Mouse (Mus musculus): ENCODE measurements around the gene Cacna1b. TPM values are rescaled to one million over a fixed set of nuclear protein-coding genes. Genes with fewer than 3 reads are reported as not detected.

Cacna1b gene
- polyA plus RNA-seq, 1 experiment from 2014 or later = 3.3 TPM

DNA sequence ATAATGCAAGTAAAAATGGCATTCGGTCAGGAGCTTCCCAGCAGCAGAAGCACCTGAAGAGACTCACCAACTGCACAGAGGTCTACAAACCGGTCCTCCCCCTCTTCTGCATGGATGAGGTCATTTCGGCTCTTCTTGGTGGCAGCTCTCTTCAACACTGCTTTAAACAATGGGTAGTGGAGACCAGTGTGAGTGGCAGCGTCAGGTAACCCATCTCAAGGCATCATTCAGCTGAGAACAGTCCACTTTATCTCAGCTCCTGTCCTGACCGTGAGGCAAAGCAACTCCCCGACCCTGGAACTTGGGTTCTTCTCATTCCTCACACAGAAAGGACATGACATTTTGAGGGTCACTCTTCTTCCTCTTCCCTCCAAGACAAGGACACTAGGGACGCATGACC lies 45.0 kb downstream of the Cacna1b start:
- Histone ChIP-seq H3K4me1 (no peaks in the 10 kb centered on the region), H3K9ac (replicated peaks) (no peak overlapping the region), H3K27ac (replicated peaks) (no peak overlapping the region), H3K27me3 (no peaks in the 10 kb centered on the region), H3K4me2 (replicated peaks) (no peak overlapping the region), H3K4me3 (no peak overlapping the region), H3K9me3 (no peaks in the 10 kb centered on the region), H3K36me3 (peaks cover 25% of the 10 kb centered on the region)
- ATAC-seq (ENCODE audit: low FRiP score, low read depth) = no peak
- 94% methylated on average over 7 of the region's 7 CpGs for WGBS

DNA sequence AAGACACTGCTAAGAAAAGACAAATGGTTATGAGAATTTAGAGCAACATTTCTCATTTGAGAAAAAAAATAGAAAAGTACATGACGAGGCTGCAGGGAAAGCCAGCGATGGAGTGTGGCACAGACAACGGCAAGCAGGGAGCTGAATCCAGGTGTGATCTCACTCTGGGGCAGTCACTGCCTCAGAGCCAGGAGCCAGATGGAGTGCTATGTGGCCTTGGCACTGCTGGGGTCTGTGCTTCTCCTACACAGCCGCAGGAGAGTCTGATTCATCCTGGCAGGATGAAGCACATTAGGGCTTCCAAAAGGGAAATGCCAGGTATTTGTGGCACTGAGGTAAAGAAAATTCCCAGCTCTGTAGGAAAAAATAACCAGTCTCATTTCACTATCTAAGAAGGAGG lies 45.5 kb downstream of the Cacna1b start:
- Histone ChIP-seq H3K36me3 (peaks cover 25% of the 10 kb centered on the region), H3K27me3 (no peaks in the 10 kb centered on the region), H3K4me3 (no peak overlapping the region), H3K9me3 (no peaks in the 10 kb centered on the region), H3K4me2 (replicated peaks) (no peak overlapping the region), H3K9ac (replicated peaks) (no peak overlapping the region), H3K27ac (replicated peaks) (no peak overlapping the region), H3K4me1 (no peaks in the 10 kb centered on the region)
- no peak for ATAC-seq (ENCODE audit: low FRiP score, low read depth)
- WGBS = 95% methylated on average over 4 of the region's 4 CpGs

DNA sequence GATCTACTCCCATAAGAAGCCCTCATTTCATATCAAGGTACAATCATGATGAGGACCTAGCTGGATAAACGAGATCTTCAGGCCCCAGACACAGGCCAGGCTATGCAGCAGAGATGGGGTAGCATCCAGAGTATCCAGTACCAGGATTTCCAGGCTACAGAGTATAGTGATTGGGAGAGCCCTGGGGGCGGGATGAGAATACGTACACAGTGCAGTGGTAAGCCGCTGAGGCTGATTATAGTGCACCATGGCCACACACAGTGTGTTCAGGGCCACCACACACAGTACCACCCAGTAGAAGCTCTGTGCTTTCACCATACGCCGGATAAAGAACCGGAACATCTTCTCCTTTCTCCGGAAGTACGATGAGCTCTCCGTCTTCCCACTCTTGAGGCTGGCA lies 57.0 kb downstream of the Cacna1b start:
- no peak overlapping the region for H3K4me3 ChIP-seq
- H3K9ac ChIP-seq (replicated peaks) = no peak overlapping the region
- no peak overlapping the region for H3K27ac ChIP-seq (replicated peaks)
- H3K9me3 ChIP-seq = peaks cover 2% of the 10 kb centered on the region; the same call in 1 of the 2 replicates
- WGBS = 84% methylated on average over 10 of the region's 10 CpGs
- H3K4me1 ChIP-seq = no peaks in the 10 kb centered on the region
- no peak overlapping the region for H3K4me2 ChIP-seq (replicated peaks)
- ATAC-seq (ENCODE audit: low FRiP score, low read depth) = no peak
- H3K27me3 ChIP-seq = no peaks in the 10 kb centered on the region
- H3K36me3 ChIP-seq = peaks cover 22% of the 10 kb centered on the region; the same call in 1 of the 2 replicates

DNA sequence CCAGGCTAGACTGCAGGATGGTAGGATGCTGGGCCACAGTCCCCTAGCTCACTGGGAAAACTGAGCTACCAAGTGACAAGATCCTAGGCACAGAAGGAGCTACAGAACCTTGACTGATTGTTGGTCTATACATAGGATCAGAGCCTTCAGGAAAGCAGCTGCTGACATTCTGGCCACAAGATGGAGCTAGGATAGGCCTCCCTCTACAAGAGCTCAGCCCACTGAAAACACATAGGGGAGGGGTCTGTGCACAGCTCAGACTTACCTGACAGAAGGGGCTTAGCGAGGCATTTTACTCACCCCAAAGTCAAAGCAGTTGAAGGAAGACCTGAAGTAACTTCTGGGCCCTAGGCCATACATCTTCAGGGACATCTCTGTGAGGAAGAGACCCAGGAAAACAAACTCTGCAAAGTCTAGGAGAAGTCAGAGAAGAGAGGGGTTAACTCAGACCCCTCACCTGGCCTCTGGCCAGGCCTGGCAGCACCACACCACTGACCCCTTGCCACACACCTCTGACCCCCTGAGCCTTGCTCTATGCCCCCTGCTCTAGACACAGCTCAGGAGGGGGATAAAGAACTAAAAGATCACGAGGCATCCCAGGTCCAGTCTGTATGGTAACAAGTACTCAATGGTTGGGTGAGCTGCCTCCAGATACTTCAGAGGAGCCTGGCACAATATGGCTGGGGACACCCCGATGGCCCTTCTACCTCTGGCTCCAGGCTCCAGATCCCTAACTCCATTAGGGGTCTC lies 60.6 kb downstream of the Cacna1b start:
- 84% methylated on average over 3 of the region's 3 CpGs for WGBS
- no peaks in the 10 kb centered on the region for H3K4me1 ChIP-seq
- H3K9ac ChIP-seq (replicated peaks) = no peak overlapping the region
- no peak overlapping the region for H3K4me2 ChIP-seq (replicated peaks)
- no peak overlapping the region for H3K4me3 ChIP-seq
- no peak overlapping the region for H3K27ac ChIP-seq (replicated peaks)
- no peaks in the 10 kb centered on the region for H3K9me3 ChIP-seq
- peaks cover 42% of the 10 kb centered on the region for H3K36me3 ChIP-seq
- ATAC-seq (ENCODE audit: low FRiP score, low read depth) = no peak
- H3K27me3 ChIP-seq = no peaks in the 10 kb centered on the region

DNA sequence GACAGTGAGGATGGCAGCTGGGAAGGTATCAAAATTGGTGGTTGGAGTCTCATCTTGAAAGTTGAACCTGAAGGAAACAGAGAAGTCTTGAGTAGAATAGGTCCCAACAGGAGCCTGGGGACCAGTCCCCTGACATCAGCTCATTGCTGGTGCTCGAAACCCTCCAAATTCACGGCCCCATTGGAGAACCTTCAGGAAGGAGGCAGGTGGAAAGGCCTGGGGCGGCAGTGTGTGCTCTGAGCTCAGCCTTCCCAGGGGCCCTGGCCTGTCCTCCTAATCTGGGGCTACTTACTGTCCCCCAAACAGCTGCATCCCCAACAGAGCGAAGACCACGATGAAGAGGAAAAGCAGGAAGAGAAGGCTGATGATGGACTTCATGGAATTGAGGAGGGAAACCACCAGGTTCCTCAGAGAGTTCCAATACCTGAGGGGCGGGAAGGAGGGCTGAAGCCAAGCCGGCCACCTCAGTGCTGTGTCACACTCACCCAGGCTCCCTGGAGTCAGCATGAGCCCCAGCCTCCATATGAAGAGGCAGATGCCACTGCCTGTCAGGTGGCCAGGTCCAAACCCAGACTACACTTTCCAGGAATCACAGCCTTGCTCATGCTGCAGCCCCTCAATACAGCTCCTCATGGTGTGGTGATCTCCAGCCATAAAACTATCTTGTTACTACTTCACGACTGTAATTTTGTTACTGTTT lies 65.5 kb downstream of the Cacna1b start:
- Histone ChIP-seq H3K9me3 (no peaks in the 10 kb centered on the region), H3K27me3 (no peaks in the 10 kb centered on the region), H3K36me3 (peaks cover 32% of the 10 kb centered on the region), H3K4me1 (no peaks in the 10 kb centered on the region), H3K27ac (replicated peaks) (no peak overlapping the region), H3K4me2 (replicated peaks) (no peak overlapping the region), H3K9ac (replicated peaks) (no peak overlapping the region), H3K4me3 (no peak overlapping the region)
- 86% methylated on average over 8 of the region's 8 CpGs for WGBS
- ATAC-seq (ENCODE audit: low FRiP score, low read depth) = no peak

DNA sequence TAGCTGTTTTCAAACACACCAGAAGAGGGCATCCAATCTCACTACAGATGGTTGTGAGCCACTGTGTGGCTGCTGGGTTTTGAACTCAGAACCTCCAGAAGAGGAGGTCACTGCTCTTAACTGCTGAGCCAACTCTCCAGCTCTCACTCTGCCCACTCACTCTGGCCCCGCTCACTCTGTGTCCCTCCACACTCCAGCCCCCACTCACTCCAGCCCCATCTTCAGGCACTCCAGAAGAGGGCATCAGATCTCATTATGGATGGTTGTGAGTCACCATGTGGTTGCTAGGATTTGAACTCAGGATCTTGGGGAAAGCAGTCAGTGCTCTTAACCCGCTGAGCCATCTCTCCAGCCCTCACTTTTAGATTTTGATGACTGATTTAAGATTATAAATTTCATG lies 70.6 kb downstream of the Cacna1b start:
- no peak for ATAC-seq (ENCODE audit: low FRiP score, low read depth)
- Histone ChIP-seq H3K36me3 (peaks cover 5% of the 10 kb centered on the region), H3K27me3 (no peaks in the 10 kb centered on the region), H3K4me2 (replicated peaks) (no peak overlapping the region), H3K9ac (replicated peaks) (no peak overlapping the region), H3K4me3 (no peak overlapping the region), H3K27ac (replicated peaks) (no peak overlapping the region), H3K9me3 (no peaks in the 10 kb centered on the region), H3K4me1 (no peaks in the 10 kb centered on the region)
- WGBS = 97% methylated on average over 2 of the region's 2 CpGs

DNA sequence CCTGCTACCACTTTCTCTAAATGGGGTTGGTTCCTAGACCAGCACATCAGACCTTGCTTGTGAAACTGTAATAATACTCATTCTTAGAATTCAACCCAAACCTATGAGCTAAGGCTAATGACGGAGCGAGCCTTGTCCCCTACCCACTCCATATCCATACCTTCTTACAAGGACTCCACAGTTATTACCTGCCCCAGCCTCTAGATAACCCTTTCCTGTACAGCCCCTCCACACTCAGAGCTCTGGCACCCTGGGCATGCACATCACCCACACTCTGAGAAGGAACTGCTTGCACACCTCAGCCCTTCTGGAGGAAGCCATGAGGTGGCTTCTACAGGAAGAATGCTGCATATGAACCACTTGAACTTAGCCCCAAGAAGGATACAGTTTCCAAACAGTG lies 72.6 kb downstream of the Cacna1b start:
- no peak for ATAC-seq (ENCODE audit: low FRiP score, low read depth)
- Histone ChIP-seq H3K4me3 (no peak overlapping the region), H3K27me3 (no peaks in the 10 kb centered on the region), H3K27ac (replicated peaks) (no peak overlapping the region), H3K9ac (replicated peaks) (no peak overlapping the region), H3K36me3 (no peaks in the 10 kb centered on the region; the same call in 1 of the 2 replicates), H3K4me2 (replicated peaks) (no peak overlapping the region), H3K4me1 (no peaks in the 10 kb centered on the region), H3K9me3 (no peaks in the 10 kb centered on the region)
- WGBS = 97% methylated on average over 2 of the region's 2 CpGs

DNA sequence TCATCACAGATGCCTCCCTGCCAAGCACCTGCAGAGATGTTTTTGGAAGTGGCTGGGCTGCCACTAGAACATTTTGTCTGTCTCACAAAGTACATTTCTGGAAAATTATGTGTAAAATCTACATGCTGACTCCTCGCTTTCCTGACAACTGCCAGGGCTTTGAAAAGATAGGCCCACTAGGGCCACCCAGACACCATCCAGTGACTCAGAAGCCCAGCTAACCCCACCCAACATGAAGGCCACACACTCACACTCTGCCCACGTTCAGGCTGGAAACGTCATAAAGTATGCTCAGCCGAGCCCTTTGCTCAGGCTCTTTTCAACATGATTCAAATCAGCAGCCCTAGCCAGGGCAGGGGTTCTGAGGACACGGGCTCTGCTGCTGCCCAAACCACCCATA lies 77.6 kb downstream of the Cacna1b start:
- Histone ChIP-seq H3K4me1 (no peaks in the 10 kb centered on the region), H3K36me3 (peaks cover 14% of the 10 kb centered on the region; the same call in 1 of the 2 replicates), H3K4me2 (replicated peaks) (no peak overlapping the region), H3K4me3 (no peak overlapping the region), H3K9ac (replicated peaks) (no peak overlapping the region), H3K27me3 (no peaks in the 10 kb centered on the region; the same call in 1 of the 2 replicates), H3K27ac (replicated peaks) (no peak overlapping the region), H3K9me3 (no peaks in the 10 kb centered on the region)
- 85% methylated on average over 5 of the region's 5 CpGs for WGBS
- ATAC-seq (ENCODE audit: low FRiP score, low read depth) = no peak

DNA sequence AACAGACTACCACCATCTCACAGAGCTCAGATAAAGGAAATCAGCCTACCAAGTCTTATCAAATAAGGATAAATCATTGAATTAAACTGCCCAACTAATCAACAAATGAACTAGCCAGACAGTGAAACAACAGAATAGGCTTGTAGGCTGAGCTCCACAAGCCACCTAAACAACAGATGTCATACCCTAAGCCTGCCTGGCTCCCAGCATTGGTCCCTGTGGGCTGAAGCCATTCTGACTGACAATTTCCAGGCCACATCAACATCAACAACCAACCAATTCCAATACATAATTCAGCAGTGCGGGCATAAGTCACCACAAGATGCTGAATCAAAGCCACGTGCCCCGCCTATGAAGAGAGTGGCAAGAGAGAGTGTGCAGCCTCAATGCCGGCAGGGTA lies 78.2 kb downstream of the Cacna1b start:
- Histone ChIP-seq H3K9ac (replicated peaks) (no peak overlapping the region), H3K27ac (replicated peaks) (no peak overlapping the region), H3K36me3 (peaks cover 14% of the 10 kb centered on the region; the same call in 1 of the 2 replicates), H3K27me3 (peaks cover 4% of the 10 kb centered on the region; the same call in 1 of the 2 replicates), H3K4me1 (no peaks in the 10 kb centered on the region), H3K9me3 (no peaks in the 10 kb centered on the region), H3K4me2 (replicated peaks) (no peak overlapping the region), H3K4me3 (no peak overlapping the region)
- ATAC-seq (ENCODE audit: low FRiP score, low read depth) = no peak
- WGBS = 93% methylated on average over 4 of the region's 4 CpGs

DNA sequence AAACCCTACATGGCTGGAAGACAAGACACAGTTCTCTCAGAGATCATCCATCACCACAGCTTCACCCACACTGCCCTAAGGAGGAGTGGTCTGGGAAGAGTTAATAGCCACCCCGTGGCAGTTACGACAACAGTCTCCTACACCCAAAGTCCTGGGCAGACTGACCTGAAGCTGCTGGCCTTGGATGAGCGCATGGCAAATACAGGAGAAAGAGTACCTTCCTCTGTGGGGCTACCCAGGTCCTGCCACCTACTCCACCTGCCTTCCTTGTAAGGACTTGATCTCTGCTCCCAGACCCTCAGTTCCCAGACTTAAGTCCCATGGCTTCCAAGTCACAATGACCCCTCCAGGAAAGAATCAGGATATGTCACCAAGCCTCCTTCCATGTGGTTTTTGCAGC lies 79.7 kb downstream of the Cacna1b start:
- no peak for ATAC-seq (ENCODE audit: low FRiP score, low read depth)
- Histone ChIP-seq H3K27me3 (peaks cover 19% of the 10 kb centered on the region), H3K9ac (replicated peaks) (no peak overlapping the region), H3K4me3 (no peak overlapping the region), H3K4me1 (peaks cover 7% of the 10 kb centered on the region), H3K9me3 (no peaks in the 10 kb centered on the region), H3K36me3 (peaks cover 14% of the 10 kb centered on the region; the same call in 1 of the 2 replicates), H3K4me2 (replicated peaks) (no peak overlapping the region), H3K27ac (replicated peaks) (no peak overlapping the region)
- WGBS = 93% methylated on average over 3 of the region's 3 CpGs

DNA sequence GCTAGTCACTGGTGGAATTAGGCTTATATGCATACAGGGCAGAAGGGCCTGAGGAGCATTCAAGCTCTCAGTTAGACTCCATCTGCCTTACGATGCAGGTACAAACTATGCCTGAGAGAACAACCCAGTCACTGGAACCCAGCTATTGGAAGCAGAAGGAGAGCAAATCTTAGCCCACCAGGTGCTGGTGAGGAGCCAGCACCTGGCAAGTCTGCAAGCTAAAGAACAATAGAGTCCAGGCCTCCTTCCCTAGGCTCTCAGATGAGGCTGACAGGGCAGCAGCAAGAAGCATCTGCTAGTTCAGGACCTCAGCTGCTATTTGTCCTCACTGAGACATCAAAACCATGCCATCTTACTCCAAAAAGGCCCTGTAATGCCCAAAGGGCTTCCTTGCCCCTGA lies 82.2 kb downstream of the Cacna1b start:
- H3K4me1 ChIP-seq = peaks cover 7% of the 10 kb centered on the region
- WGBS = 89% methylated on average over 1 of the region's 1 CpGs
- H3K9me3 ChIP-seq = no peaks in the 10 kb centered on the region
- H3K9ac ChIP-seq (replicated peaks) = no peak overlapping the region
- H3K4me3 ChIP-seq = no peak overlapping the region
- H3K4me2 ChIP-seq (replicated peaks) = no peak overlapping the region
- peaks cover 20% of the 10 kb centered on the region for H3K27me3 ChIP-seq
- ATAC-seq (ENCODE audit: low FRiP score, low read depth) = no peak
- peaks cover 14% of the 10 kb centered on the region; the same call in 1 of the 2 replicates for H3K36me3 ChIP-seq
- H3K27ac ChIP-seq (replicated peaks) = no peak overlapping the region

DNA sequence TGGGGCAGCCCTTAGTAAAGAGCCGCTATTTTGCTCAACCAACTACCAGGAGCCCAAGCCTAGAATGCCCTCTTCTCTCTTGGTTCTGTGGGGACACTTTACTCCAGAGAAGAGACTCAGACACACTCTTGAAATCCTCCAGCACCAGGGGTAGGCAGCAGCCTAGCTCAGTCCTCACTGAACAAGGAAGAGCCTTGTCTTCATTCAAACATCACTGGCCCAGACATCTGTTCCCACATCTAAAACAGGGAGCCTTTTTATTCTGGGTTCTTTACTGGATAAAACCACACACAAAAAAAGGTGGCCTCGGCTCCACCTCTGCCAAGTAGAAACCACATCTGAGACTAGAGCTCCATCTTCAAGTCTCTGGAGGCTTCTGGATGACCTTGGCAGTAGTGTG lies 82.8 kb downstream of the Cacna1b start:
- H3K4me2 ChIP-seq (replicated peaks) = no peak overlapping the region
- H3K27ac ChIP-seq (replicated peaks) = no peak overlapping the region
- ATAC-seq (ENCODE audit: low FRiP score, low read depth) = no peak
- no peak overlapping the region for H3K9ac ChIP-seq (replicated peaks)
- peaks cover 7% of the 10 kb centered on the region for H3K4me1 ChIP-seq
- peaks cover 20% of the 10 kb centered on the region for H3K27me3 ChIP-seq
- H3K4me3 ChIP-seq = no peak overlapping the region
- H3K9me3 ChIP-seq = no peaks in the 10 kb centered on the region
- 90% methylated on average over 2 of the region's 2 CpGs for WGBS
- peaks cover 14% of the 10 kb centered on the region; the same call in 1 of the 2 replicates for H3K36me3 ChIP-seq

All from midbrain, embryonic 12.5 days (tissue).